Mouse (Mus musculus) spleen, embryonic (tissue): Measurements from ENCODE around the gene Hist1h2ac.

ENCODE experiments used
- CTCF ChIA-PET: fragments of 350-600 bp; sonication (Branson Sonifier 250); formaldehyde crosslinking; loops from one replicate; lab custom pipeline; 2022; lab: Charles Lee

Hist1h2ac gene

GRCm38 (mm10) chr13:23700786-23701520 is 17.2 kb upstream of the Hist1h2ac start:
- CTCF ChIA-PET, result interaction anchor here (0.6 to 1.2 kb wide), 5 partner anchors 20 to 81 kb away, joined by 4 to 7 read pairs (median 5); no protein-coding TSS in a partner anchor

DNA sequence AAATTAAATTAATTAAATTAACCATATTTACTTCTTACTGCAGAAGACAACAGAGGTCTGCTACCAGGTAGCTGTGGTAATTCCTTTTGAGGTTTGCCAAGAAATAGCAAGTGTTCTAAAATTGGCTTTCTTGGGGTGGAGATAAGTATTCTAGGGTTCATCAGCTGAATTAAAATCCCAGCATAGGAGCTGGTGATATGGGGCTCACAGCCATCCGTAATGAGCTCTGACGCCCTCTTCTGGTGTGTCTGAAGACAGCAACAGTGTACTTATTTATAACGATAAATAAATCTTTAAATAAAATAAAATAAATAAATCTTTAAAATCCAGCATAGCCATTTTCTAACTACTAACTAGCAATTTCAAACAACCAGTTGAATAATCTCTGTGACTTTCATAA is 16.0 kb upstream of the Hist1h2ac start:
- CTCF ChIA-PET, result interaction anchor here (0.8 to 1.1 kb wide), 2 partner anchors 35 to 40 kb away, joined by 4 to 5 read pairs; no protein-coding TSS in a partner anchor

DNA sequence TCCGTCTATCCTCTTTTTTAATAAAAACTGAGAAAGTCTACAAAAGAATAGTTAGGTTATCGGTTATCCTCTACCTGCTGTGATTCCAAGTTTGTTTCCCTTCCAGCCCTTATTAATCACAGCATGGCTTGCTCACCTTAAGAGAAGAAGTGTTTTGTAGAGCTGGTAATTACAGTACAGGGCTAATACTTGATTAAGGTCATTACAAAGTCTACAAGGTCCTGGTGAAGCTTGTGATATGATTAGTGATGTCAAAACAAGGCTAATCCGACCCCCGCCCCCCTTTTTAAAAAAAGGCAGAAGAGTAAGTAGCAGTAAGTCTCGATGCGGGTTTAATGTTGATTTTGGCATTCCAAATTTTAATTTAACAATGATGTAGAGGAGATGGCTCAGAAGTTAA is 15.2 kb upstream of the Hist1h2ac start:
- CTCF ChIA-PET, result no interaction called here

GRCm38 (mm10) chr13:23698300-23698693 is 14.5 kb upstream of the Hist1h2ac start, which contains the start of gene Hist1h4c:
Hist1h4c (minus strand) TSS chr13:23698454.
- CTCF ChIA-PET, result interaction anchor here (1.2 to 1.5 kb wide), 3 partner anchors 10 to 15 kb away, joined by 5 to 6 read pairs (median 5); partner anchors contain the start of gene Hist1h2ac

DNA sequence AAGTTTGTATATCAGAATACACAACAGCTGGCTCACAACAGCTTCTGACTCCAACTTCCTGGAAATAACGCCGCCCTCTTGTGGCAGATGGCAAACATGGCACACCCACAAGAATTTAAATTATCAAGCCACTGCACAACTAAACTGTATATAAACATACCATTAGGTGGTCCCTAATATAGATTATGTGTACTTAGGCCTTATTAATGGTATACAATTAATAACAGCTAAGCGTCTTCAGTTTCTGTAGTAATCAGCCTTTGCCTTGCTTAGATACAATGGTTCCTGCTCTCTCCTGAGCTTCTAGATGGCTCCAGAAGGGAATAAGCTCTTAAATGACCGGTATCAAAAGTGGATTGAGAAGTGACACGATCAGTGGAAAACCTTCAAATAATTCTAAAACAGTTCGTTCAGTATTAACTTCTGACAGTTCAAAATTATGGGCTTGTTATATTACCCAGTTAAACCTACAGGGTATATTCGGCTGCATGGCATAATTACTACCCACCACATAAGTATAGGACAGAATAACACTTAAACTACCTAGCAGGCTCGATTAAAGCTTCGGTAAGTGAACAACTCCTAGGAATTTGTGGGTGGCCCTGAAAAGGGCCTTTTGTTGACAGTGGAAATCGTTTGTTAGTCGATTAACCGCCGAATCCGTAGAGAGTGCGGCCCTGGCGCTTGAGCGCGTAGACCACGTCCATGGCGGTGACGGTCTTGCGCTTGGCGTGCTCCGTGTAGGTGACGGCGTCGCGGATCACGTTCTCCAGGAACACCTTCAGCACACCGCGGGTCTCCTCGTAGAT is 13.9 kb upstream of the Hist1h2ac start:
- CTCF ChIA-PET, result interaction anchor here (0.6 to 1.5 kb wide), 6 partner anchors 8 to 71 kb away, joined by 3 to 6 read pairs (median 5); partner anchors contain the start of gene Hist1h2ac

DNA sequence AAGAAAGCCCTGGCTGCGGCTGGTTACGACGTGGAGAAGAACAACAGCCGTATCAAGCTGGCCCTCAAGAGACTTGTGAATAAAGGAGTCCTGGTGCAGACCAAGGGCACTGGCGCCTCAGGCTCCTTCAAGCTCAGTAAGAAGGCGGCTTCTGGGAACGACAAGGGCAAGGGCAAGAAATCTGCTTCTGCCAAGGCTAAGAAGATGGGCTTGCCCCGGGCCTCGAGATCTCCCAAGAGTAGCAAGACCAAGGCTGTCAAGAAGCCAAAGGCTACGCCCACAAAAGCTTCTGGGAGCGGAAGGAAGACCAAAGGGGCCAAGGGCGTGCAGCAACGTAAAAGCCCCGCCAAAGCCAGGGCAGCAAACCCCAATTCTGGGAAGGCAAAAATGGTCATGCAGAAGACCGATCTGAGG is 12.3 kb upstream of the Hist1h2ac start:
- CTCF ChIA-PET, result no interaction called here

- CTCF ChIA-PET, result no interaction called here
These were observed 11.8 kb upstream of the Hist1h2ac start, which contains the start of gene Hist1h1t for GRCm38 (mm10) chr13:23695514-23695913. Hist1h1t (plus strand) TSS chr13:23695814.

DNA sequence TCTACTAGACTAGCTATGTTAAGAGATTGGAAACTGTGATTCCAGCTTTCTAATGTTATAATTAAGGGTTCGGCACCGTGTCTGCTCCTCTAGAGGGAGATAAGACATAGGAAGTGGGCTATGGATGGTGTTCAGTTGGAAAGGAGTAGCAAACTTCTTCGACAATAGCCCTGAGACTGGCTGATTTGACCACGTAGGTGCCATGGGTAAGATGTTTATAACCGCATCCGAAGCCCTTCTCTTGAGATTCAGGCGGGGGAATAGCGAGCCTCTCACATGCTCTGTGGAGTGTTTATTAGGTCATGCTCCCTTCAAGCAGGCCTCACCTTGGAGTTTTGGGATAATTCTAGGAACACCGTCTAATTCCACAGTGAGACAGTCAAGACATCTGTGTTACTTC is 11.2 kb upstream of the Hist1h2ac start:
- CTCF ChIA-PET, result no interaction called here

DNA sequence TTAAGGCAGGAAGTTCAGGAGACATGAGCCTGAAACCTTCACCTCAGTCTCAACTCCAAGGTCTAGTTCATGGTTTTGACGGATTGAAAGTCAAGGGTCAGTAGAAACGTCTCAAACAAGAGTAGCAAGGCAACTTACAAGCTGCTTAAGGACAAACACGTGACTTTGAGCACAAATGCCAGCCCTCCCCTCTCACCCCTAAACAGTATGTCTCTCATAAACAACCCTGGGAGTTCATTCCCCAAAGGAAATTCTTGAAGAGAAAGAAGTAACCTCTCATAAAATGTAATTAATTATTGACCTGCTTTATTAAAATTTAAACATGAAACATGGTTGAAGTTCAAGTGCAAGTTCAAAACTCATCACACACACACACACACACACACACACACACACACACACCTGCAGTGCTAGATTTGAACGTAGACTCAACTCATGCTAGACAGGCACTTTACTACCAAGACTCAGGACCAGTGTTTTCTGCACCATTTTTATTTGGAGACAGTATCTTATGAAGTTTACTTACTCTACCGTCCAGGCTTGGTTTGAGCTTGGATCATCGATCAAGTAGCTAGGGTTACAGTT is 10.2 kb upstream of the Hist1h2ac start:
- CTCF ChIA-PET, result interaction anchor here (0.7 kb wide), 1 partner anchor 44 kb away, joined by 3 read pairs; no protein-coding TSS in a partner anchor

GRCm38 (mm10) chr13:23689459-23689858 is 5.7 kb upstream of the Hist1h2ac start:
- CTCF ChIA-PET, result interaction anchor here (1.0 kb wide), 1 partner anchor 8 kb away, joined by 3 read pairs; no protein-coding TSS in a partner anchor

GRCm38 (mm10) chr13:23688956-23689355 is 5.2 kb upstream of the Hist1h2ac start:
- CTCF ChIA-PET, result interaction anchor here (1.0 kb wide), 1 partner anchor 9 kb away, joined by 3 read pairs; no protein-coding TSS in a partner anchor

GRCm38 (mm10) chr13:23687907-23688306 is 4.2 kb upstream of the Hist1h2ac start:
- CTCF ChIA-PET, result interaction anchor here (1.3 kb wide), 1 partner anchor 10 kb away, joined by 5 read pairs; the partner anchor contains the start of gene Hist1h4c

GRCm38 (mm10) chr13:23687181-23687580 is 3.4 kb upstream of the Hist1h2ac start:
- CTCF ChIA-PET, result interaction anchor here (1.3 kb wide), 1 partner anchor 11 kb away, joined by 5 read pairs; the partner anchor contains the start of gene Hist1h4c

- CTCF ChIA-PET, result interaction anchor here (0.7 kb wide), 2 partner anchors 66 to 95 kb away, joined by 3 read pairs; no protein-coding TSS in a partner anchor
These were observed 2.2 kb upstream of the Hist1h2ac start for GRCm38 (mm10) chr13:23685966-23686365.

DNA sequence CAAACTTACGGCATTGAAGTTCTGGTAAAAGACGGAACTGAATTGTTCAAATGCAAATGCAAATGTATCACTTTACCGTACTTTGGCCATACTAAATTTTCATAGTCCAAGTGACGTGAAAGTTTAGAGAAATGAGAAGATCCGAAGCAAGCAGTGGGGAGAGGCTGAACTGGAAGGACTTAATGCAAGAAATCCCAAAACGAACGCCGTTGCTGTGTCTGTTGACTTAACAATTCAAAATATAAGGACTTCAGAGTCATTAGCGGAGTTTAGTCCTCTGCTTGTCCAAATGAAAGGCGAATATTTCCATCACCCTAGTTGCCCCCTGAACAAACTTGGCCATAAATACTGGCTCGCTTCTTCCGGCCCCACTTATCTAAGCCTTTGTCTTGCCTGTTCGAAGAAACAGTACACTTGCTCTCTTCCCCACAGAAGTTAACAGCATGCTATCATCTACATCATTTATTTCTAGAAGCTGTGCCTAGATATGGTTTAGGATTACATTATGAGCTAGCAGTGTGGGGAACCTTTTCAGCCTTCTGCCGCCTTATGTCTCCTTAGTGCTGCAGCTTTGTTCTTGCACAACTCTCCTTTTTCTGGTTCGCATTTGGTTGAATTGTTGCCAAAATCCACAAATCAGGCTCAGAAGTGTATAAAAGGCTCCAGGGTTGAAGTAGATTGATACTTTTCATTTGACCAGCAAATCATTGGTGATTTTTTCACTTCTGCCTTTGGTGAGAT is 1.5 kb upstream of the Hist1h2ac start:
- CTCF ChIA-PET, result interaction anchor here (0.7 to 0.8 kb wide), 3 partner anchors 13 to 95 kb away, joined by 3 to 5 read pairs (median 3); partner anchors contain the start of gene Hist1h4c

DNA sequence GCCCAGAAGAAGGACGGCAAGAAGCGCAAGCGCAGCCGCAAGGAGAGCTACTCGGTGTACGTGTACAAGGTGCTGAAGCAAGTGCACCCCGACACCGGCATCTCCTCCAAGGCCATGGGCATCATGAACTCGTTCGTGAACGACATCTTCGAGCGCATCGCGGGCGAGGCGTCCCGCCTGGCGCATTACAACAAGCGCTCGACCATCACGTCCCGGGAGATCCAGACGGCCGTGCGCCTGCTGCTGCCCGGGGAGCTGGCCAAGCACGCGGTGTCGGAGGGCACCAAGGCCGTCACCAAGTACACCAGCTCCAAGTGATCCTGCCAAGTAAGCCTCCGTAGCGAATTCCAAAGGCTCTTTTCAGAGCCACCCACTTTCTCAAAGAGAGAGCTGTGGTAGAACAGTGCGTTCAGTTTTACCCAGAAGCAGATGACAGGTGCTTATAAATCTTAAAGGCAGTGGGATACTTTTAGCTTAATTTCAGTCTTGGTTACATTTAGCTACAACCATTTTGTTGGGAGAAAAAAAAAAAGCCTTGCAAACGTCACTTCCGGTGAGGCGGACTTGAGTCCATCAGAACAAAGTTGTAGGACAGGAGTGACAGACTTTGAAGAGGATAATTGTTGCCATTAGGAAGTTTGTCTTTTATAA is 672 bp upstream of the Hist1h2ac start:
- CTCF ChIA-PET, result interaction anchor here (0.8 kb wide), 1 partner anchor 13 kb away, joined by 5 read pairs; the partner anchor contains the start of gene Hist1h4c

DNA sequence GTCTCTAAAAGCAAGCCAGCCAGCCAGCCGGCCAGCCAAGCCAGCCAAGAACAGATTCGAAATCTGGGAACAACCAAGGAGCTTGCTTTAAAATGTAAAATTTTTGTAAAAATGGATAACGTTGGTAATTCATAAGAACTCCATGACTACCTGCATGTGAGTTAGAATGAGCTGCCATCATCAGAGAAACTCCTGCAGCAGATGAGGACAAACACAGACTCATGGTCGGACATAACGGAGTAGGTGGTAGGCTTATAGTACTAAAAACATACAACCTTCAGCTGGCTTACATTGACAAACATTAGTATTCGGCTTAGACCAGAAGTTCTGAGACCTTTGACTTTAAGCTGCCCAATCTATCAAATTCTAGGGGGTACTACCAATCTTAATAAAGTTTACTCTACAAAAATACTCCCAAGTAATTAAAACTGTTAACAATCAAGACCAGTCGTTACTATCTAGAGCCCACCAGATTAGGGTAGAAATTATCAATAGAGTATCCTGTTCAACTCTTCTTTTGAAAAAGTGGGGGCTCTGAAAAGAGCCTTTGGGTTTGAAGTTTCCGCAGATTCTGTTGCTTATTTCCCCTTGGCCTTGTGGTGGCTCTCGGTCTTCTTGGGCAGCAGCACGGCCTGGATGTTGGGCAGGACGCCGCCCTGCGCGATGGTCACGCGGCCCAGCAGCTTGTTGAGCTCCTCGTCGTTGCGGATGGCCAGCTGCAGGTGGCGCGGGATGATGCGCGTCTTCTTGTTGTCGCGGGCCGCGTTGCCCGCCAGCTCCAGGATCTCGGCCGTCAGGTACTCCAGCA is 597 bp downstream of the Hist1h2ac start:
- CTCF ChIA-PET, result interaction anchor here (0.6 to 1.7 kb wide), 4 partner anchors 14 to 1927 kb away, joined by 3 to 6 read pairs (median 4); partner anchors contain the start of gene Hist1h4c

DNA sequence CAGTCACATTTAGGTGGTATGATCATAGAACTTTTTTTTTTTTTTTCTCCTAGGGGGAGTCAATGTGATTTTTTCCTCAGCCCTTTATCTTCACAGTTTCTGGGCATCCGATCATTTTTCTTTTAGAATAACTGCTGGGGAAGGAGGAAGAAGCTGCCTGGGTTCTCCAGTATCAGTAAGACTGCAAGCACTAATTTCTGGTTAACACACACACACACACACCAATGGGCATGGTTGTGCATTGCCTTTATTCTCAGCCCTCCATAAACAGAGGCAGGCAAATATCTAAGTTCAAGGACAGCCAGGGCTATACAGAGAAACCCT is 1.2 kb downstream of the Hist1h2ac start:
- CTCF ChIA-PET, result interaction anchor here (0.6 to 1.7 kb wide), 4 partner anchors 15 to 1926 kb away, joined by 3 to 6 read pairs (median 4); partner anchors contain the start of gene Hist1h4c
